Comparison of ENCODE assay signal across 21 mouse cellular contexts in genomic region chr4:133485691-133486425, GRCm38 (mm10). TPM values are rescaled to one million over a fixed set of nuclear protein-coding genes. Genes with fewer than 3 reads are reported as not detected.
DNase-seq lines count a peak whose midpoint lies in the region; ATAC-seq and TF ChIP-seq lines count a peak whose summit lies in the region.
"Had no signal": no experiment of that assay in that cellular context is flagged by ENCODE, and none has a peak within 500 bp of the region (broad histone marks: within the 10 kb centered on the region; RNA-seq: fewer than 3 reads in every experiment).

No protein-coding gene starts in this region.

- ATAC-seq in granulocyte monocyte progenitor cell, adult 5-6 weeks (replicated peaks; ENCODE audit: poor library complexity, severe bottlenecking) = no peak
- ATAC-seq: forebrain, embryonic 16.5 days; hindbrain, postnatal 0 days; Patski had no signal

- H3K4me1 ChIP-seq in kidney, adult 2 months (ENCODE audit: control insufficient read depth, insufficient read depth, low read length) = peaks cover 5% of the 10 kb centered on the region; the same call in 1 of the 2 replicates

- no peak overlapping the region for H3K4me3 ChIP-seq in kidney, adult 2 months (ENCODE audit: insufficient read depth, low read depth, low read length)
- H3K4me3 ChIP-seq: embryonic facial prominence, embryonic 13.5 days; forebrain, embryonic 12.5 days; heart, embryonic 15.5 days; hindbrain, embryonic 13.5 days had no signal

- no peak for TF ChIP-seq CTCF in kidney, adult 2 months (conservative IDR thresholded peaks at IDR 0.05; ENCODE audit: insufficient read depth, insufficient read length, low read depth, low read length)

- 90% methylated on average over 28 of the region's 28 CpGs for whole genome bisulfite sequencing in kidney, adult 2 months

- no peaks in the 10 kb centered on the region for H3K27me3 ChIP-seq in kidney, adult 2 months (replicated peaks; ENCODE audit: control insufficient read depth, insufficient read depth, low read length)
- H3K27me3 ChIP-seq: Patski had no signal

- no peaks in the 10 kb centered on the region for H3K36me3 ChIP-seq in kidney, adult 2 months (ENCODE audit: control insufficient read depth, insufficient read depth, low read length)
- H3K36me3 ChIP-seq: embryonic facial prominence, embryonic 13.5 days; forebrain, embryonic 12.5 days; heart, embryonic 15.5 days; hindbrain, embryonic 13.5 days had no signal

- peak overlapping the region; percentile 91; the same call in 1 of the 2 replicates for H3K27ac ChIP-seq in kidney, adult 2 months (ENCODE audit: insufficient read depth, low read depth, low read length)
- H3K27ac ChIP-seq: embryonic facial prominence, embryonic 13.5 days; forebrain, embryonic 12.5 days; heart, embryonic 15.5 days; hindbrain, embryonic 13.5 days; hindbrain, postnatal 0 days had no signal

- TF ChIP-seq POLR2A in kidney, adult 2 months (IDR thresholded peaks at IDR 0.05; ENCODE audit: low read depth, low read length) = no peak

- peak; percentile 16 for DNase-seq in cerebellum, adult 8-10 months
- no peak for DNase-seq in cerebellum, postnatal 36 days
- DNase-seq in kidney, adult 2 months = no peak
- DNase-seq in kidney, postnatal 14 days = no peak
- peak; percentile 68 for DNase-seq in R1 (ENCODE audit: low read depth, low spot score)
- DNase-seq in thymus, adult 18-20 months = no peak
- DNase-seq: adrenal gland, postnatal 10 days; cerebellum, adult 11 months; gastrocnemius, postnatal 25 days; heart, adult 18-20 months; heart, postnatal 14 days; kidney, adult 11 months had no signal

RNA-seq across cellular contexts. Expression of gene Tent5b, which starts 5.9 kb away (rescaled TPM):
- 2.9 and 3.1 TPM in 2 replicates for polyA plus RNA-seq in kidney, adult 2 months (2012; rRNA removed)
- not detected in 2 replicates for total RNA-seq in granulocyte monocyte progenitor cell, adult 5-6 weeks (2014; fragmentation: Nextera tagmentation)
- total RNA-seq in granulocyte monocyte progenitor cell, adult 5-6 weeks (2017) = not detected in 2 replicates
- total RNA-seq: hematopoietic stem cell, adult 5-6 weeks had no signal

RNA-seq across cellular contexts. Expression of gene Trnp1, which starts 12.5 kb away (rescaled TPM):
- 0.43 and 0.97 TPM in 2 replicates for polyA plus RNA-seq in kidney, adult 2 months (2012; rRNA removed)
- not detected in 2 replicates for total RNA-seq in granulocyte monocyte progenitor cell, adult 5-6 weeks (2014; fragmentation: Nextera tagmentation)
- not detected in 2 replicates for total RNA-seq in granulocyte monocyte progenitor cell, adult 5-6 weeks (2017)
- total RNA-seq: hematopoietic stem cell, adult 5-6 weeks had no signal

RNA-seq across cellular contexts. Expression of gene Kdf1, which starts 32.9 kb away (rescaled TPM):
- polyA plus RNA-seq in kidney, adult 2 months (2012; rRNA removed) = 39.7 and 42.3 TPM in 2 replicates
- total RNA-seq in granulocyte monocyte progenitor cell, adult 5-6 weeks (2014; fragmentation: Nextera tagmentation) = 0.32 TPM in 1 of 2 replicates, not detected in the other
- total RNA-seq in granulocyte monocyte progenitor cell, adult 5-6 weeks (2017) = not detected in 2 replicates
- total RNA-seq: gastrocnemius, postnatal 25 days; heart, adult 18-20 months; heart, postnatal 14 days; hematopoietic stem cell, adult 5-6 weeks had no signal

RNA-seq across cellular contexts. Expression of gene Nudc, which starts 59.9 kb away (rescaled TPM):
- polyA plus RNA-seq in kidney, adult 2 months (2012; rRNA removed) = 42.7 and 61.4 TPM in 2 replicates
- 246 and 253 TPM in 2 replicates for total RNA-seq in granulocyte monocyte progenitor cell, adult 5-6 weeks (2014; fragmentation: Nextera tagmentation)
- total RNA-seq in granulocyte monocyte progenitor cell, adult 5-6 weeks (2017) = 262 and 283 TPM in 2 replicates

Comparison
In these comparisons a context has a peak if more than half of its experiments do, and no peak if none do; other contexts are left out.
1. DNase-seq: peak in cerebellum, adult 8-10 months (single experiment) and R1 (single experiment); none in cerebellum, postnatal 36 days (0 of 2), kidney, adult 2 months (single experiment), kidney, postnatal 14 days (single experiment) and thymus, adult 18-20 months (0 of 2).